Mouse (Mus musculus) forebrain, embryonic 16.5 days (tissue): ENCODE results near the gene Babam2. TPM values are rescaled to one million over a fixed set of nuclear protein-coding genes. Genes with fewer than 3 reads are reported as not detected.
A peak's percentile ranks its signal among the peaks of the same experiment; 100 is the strongest.

Source experiments
- ATAC-seq: fragments of 200-750 bp; cut with Nextera tagmentation; 2 replicates; pipeline ENCODE4 v1.8.0; 2017; ENCODE audit warnings: mild to moderate bottlenecking, moderate library complexity
- H3K27ac ChIP-seq: fragments of 300-500 bp; sonication (generic); 2 replicates; pipeline ENCODE4 v1.5.1; 2014; ENCODE audit warnings: low read length, control low read depth
- H3K27me3 ChIP-seq: fragments of 300-500 bp; sonication (generic); replicated peaks from 2 replicates; pipeline ENCODE4 v1.6.1; 2014; ENCODE audit warnings: low read length; ENCODE audit not compliant: control insufficient read depth, insufficient read depth
- H3K36me3 ChIP-seq: fragments of 300-500 bp; sonication (generic); 2 replicates; pipeline ENCODE4 v1.6.1; 2014; ENCODE audit not compliant: control insufficient read depth, insufficient read depth
- H3K4me1 ChIP-seq: fragments of 300-500 bp; sonication (generic); replicated peaks from 2 replicates; pipeline ENCODE4 v1.6.1; 2014; ENCODE audit warnings: low read length; ENCODE audit not compliant: control insufficient read depth, insufficient read depth
- H3K4me2 ChIP-seq: fragments of 300-500 bp; sonication (generic); 2 replicates; pipeline ENCODE4 v1.6.1; 2014; ENCODE audit warnings: mild to moderate bottlenecking, low read length, control low read depth
- H3K4me3 ChIP-seq: fragments of 300-500 bp; sonication (generic); replicated peaks from 2 replicates; pipeline ENCODE4 v1.5.1; 2014; ENCODE audit warnings: mild to moderate bottlenecking, low read length, control low read depth
- H3K9ac ChIP-seq: fragments of 300-500 bp; sonication (generic); replicated peaks from 2 replicates; pipeline ENCODE4 v1.6.1; 2014; ENCODE audit warnings: low read depth, low read length, control low read depth
- H3K9me3 ChIP-seq: fragments of 300-500 bp; sonication (generic); 2 replicates; pipeline ENCODE4 v1.6.1; 2016; ENCODE audit warnings: low read length; ENCODE audit not compliant: control insufficient read depth
- WGBS: fragments of 180-500 bp; shearing (Covaris S2); extraction: QIAGEN DNeasy Blood & Tissue Kit; methylation state at CpG from one replicate; pipeline ENCODE4 v1.1.7; 2014; 5-methylcytosine and 5-hydroxymethylcytosine counted together
- polyA plus RNA-seq: library from polyadenylated mRNA; unstranded; fragments of >200 nt; fragmentation: Nextera tagmentation; extraction: Ambion mirVana; gene quantifications from 2 replicates; pipeline ENCODE4 v1.2.1, GENCODE M21; 2015

Gene Babam2
- polyA plus RNA-seq, 1 experiment from 2014 or later: 53.5 TPM

- H3K27me3 ChIP-seq: no peaks in the 10 kb centered on the region
- no peak overlapping the region for H3K27ac ChIP-seq
- H3K4me3 ChIP-seq: no peak overlapping the region
- no peak overlapping the region for H3K9ac ChIP-seq
- no peaks in the 10 kb centered on the region for H3K4me1 ChIP-seq
- no peak for ATAC-seq
- H3K36me3 ChIP-seq: no peaks in the 10 kb centered on the region
- WGBS: 35% methylated on average over 11 of the region's 11 CpGs
- no peak overlapping the region for H3K4me2 ChIP-seq
- no peaks in the 10 kb centered on the region for H3K9me3 ChIP-seq
Observed at GRCm38 (mm10) chr5:32120901-32121376, 423.5 kb downstream of the Babam2 start.

GRCm38 (mm10) chr5:32121936-32122335 is 424.5 kb downstream of the Babam2 start:
- Histone ChIP-seq H3K27me3 (no peaks in the 10 kb centered on the region), H3K4me3 (no peak overlapping the region), H3K27ac (no peak overlapping the region), H3K4me2 (no peak overlapping the region), H3K9ac (no peak overlapping the region), H3K36me3 (no peaks in the 10 kb centered on the region), H3K9me3 (no peaks in the 10 kb centered on the region), H3K4me1 (no peaks in the 10 kb centered on the region)
- no peak for ATAC-seq
- WGBS: 86% methylated on average over 6 of the region's 6 CpGs

- Histone ChIP-seq H3K4me1 (no peaks in the 10 kb centered on the region), H3K4me2 (no peak overlapping the region), H3K9ac (no peak overlapping the region), H3K27ac (no peak overlapping the region), H3K36me3 (no peaks in the 10 kb centered on the region), H3K4me3 (no peak overlapping the region), H3K27me3 (no peaks in the 10 kb centered on the region), H3K9me3 (no peaks in the 10 kb centered on the region)
- ATAC-seq: no peak
- 93% methylated on average over 5 of the region's 5 CpGs for WGBS
Observed at GRCm38 (mm10) chr5:32122363-32122762, 424.9 kb downstream of the Babam2 start.

GRCm38 (mm10) chr5:32124957-32125356 is 427.5 kb downstream of the Babam2 start:
- Histone ChIP-seq H3K4me1 (no peaks in the 10 kb centered on the region), H3K9ac (no peak overlapping the region), H3K4me2 (no peak overlapping the region), H3K9me3 (no peaks in the 10 kb centered on the region), H3K27ac (no peak overlapping the region), H3K27me3 (no peaks in the 10 kb centered on the region), H3K36me3 (no peaks in the 10 kb centered on the region), H3K4me3 (no peak overlapping the region)
- no peak for ATAC-seq
- 83% methylated on average over 6 of the region's 6 CpGs for WGBS

- H3K4me2 ChIP-seq: no peak overlapping the region
- ATAC-seq: no peak
- H3K9ac ChIP-seq: no peak overlapping the region
- no peaks in the 10 kb centered on the region for H3K9me3 ChIP-seq
- H3K4me3 ChIP-seq: no peak overlapping the region
- H3K27me3 ChIP-seq: peaks cover 9% of the 10 kb centered on the region; the same call in 1 of the 2 replicates
- 79% methylated on average over 3 of the region's 3 CpGs for WGBS
- H3K4me1 ChIP-seq: no peaks in the 10 kb centered on the region
- no peak overlapping the region for H3K27ac ChIP-seq
- H3K36me3 ChIP-seq: no peaks in the 10 kb centered on the region
Observed at GRCm38 (mm10) chr5:32127226-32127625, 429.7 kb downstream of the Babam2 start.

- Histone ChIP-seq H3K4me3 (no peak overlapping the region), H3K9ac (no peak overlapping the region), H3K27ac (no peak overlapping the region), H3K4me2 (no peak overlapping the region), H3K4me1 (peaks cover 3% of the 10 kb centered on the region; the same call in 1 of the 2 replicates), H3K36me3 (no peaks in the 10 kb centered on the region), H3K9me3 (no peaks in the 10 kb centered on the region), H3K27me3 (peaks cover 9% of the 10 kb centered on the region; the same call in 1 of the 2 replicates)
- ATAC-seq: no peak
- WGBS: 52% methylated on average over 3 of the region's 3 CpGs
Observed at GRCm38 (mm10) chr5:32127927-32128326, 430.4 kb downstream of the Babam2 start.

GRCm38 (mm10) chr5:32132971-32133501 is 435.6 kb downstream of the Babam2 start:
- ATAC-seq: 0 out of 2 replicates have a peak, but pooled peaks have one; percentile 8
- peak overlapping the region; percentile 46 for H3K27ac ChIP-seq
- peak overlapping the region; percentile 57 for H3K4me3 ChIP-seq
- H3K36me3 ChIP-seq: no peaks in the 10 kb centered on the region
- WGBS: 2% methylated on average over 36 of the region's 48 CpGs
- H3K27me3 ChIP-seq: peaks cover 23% of the 10 kb centered on the region
- no peaks in the 10 kb centered on the region for H3K9me3 ChIP-seq
- peak overlapping the region; percentile 77 for H3K9ac ChIP-seq
- peak overlapping the region; percentile 95 for H3K4me2 ChIP-seq
- peaks cover 31% of the 10 kb centered on the region for H3K4me1 ChIP-seq

- H3K9me3 ChIP-seq: no peaks in the 10 kb centered on the region
- no peaks in the 10 kb centered on the region for H3K36me3 ChIP-seq
- H3K9ac ChIP-seq: peak overlapping the region; percentile 77
- WGBS: 0% methylated on average over 20 of the region's 20 CpGs
- peak overlapping the region; percentile 57 for H3K4me3 ChIP-seq
- H3K27ac ChIP-seq: peak overlapping the region; percentile 46
- peak overlapping the region; percentile 95 for H3K4me2 ChIP-seq
- peaks cover 31% of the 10 kb centered on the region for H3K4me1 ChIP-seq
- peaks cover 24% of the 10 kb centered on the region for H3K27me3 ChIP-seq
- 0 out of 2 replicates have a peak, but pooled peaks have one; percentile 29 for ATAC-seq
Observed at GRCm38 (mm10) chr5:32133549-32134004, 436.1 kb downstream of the Babam2 start.

- Histone ChIP-seq H3K36me3 (no peaks in the 10 kb centered on the region), H3K27ac (no peak overlapping the region), H3K4me2 (peak overlapping the region; percentile 95), H3K9ac (peak overlapping the region; percentile 77), H3K4me1 (peaks cover 31% of the 10 kb centered on the region), H3K4me3 (peak overlapping the region; percentile 71), H3K9me3 (no peaks in the 10 kb centered on the region), H3K27me3 (peaks cover 24% of the 10 kb centered on the region)
- ATAC-seq: no peak
- WGBS: 3% methylated on average over 21 of the region's 21 CpGs
Observed at GRCm38 (mm10) chr5:32134051-32134732, 436.7 kb downstream of the Babam2 start.
